28 mouse cellular contexts compared by ENCODE assay signal in the genomic region with DNA sequence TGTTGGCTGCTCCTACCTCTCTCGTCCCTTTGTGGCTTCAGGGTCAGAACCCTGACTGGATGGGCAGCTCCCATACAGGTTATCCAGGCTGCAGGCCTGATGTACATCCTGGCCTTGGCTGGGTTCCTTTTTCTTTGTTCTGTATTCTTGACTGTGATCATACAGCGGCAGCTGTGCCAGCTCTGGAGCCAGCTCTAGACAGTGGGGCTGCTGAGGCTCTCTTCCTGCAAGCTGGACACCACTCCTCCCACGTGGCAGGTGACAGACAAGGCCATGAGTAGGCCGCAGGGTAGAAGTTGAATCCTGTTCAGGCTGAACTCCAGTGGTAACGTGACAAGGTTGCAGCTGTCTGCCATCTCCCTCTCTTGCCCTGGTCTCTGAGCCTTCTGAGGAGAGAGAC.
DNase-seq lines count a peak whose midpoint lies in the region; ATAC-seq lines count a peak whose summit lies in the region.
"Had no signal": no experiment of that assay in that cellular context is flagged by ENCODE, and none has a peak within 500 bp of the region (broad histone marks: within the 10 kb centered on the region; RNA-seq: fewer than 3 reads in every experiment).

No protein-coding gene starts in this region.

- H3K27me3 ChIP-seq in hindbrain, embryonic 10.5 days (ENCODE audit: insufficient read depth, poor library complexity, severe bottlenecking): peaks cover 66% of the 10 kb centered on the region
- peaks cover 9% of the 10 kb centered on the region for H3K27me3 ChIP-seq in hindbrain, embryonic 11.5 days (ENCODE audit: control insufficient read depth, insufficient read depth, low read length)

- peaks cover 68% of the 10 kb centered on the region for H3K4me1 ChIP-seq in hindbrain, embryonic 10.5 days (replicated peaks)
- H3K4me1 ChIP-seq in hindbrain, embryonic 11.5 days (replicated peaks; ENCODE audit: control insufficient read depth, insufficient read depth, low read length): peaks cover 12% of the 10 kb centered on the region

- WGBS in hindbrain, embryonic 10.5 days: 78% methylated on average over 5 of the region's 5 CpGs
- WGBS in hindbrain, embryonic 11.5 days: 80% methylated on average over 5 of the region's 5 CpGs

- no peak for ATAC-seq in hindbrain, embryonic 11.5 days (ENCODE audit: low FRiP score)
- ATAC-seq: CD4-positive, CD25-positive, alpha-beta regulatory T cell, adult 4 months; forebrain, embryonic 14.5 days; midbrain, embryonic 15.5 days had no signal

- no peaks in the 10 kb centered on the region for H3K36me3 ChIP-seq in hindbrain, embryonic 10.5 days
- H3K36me3 ChIP-seq in hindbrain, embryonic 11.5 days (ENCODE audit: control insufficient read depth, insufficient read depth, low read length): no peaks in the 10 kb centered on the region
- H3K36me3 ChIP-seq: embryonic facial prominence, embryonic 13.5 days; heart, embryonic 15.5 days; kidney, embryonic 15.5 days; limb, embryonic 15.5 days; lung, embryonic 15.5 days; midbrain, embryonic 15.5 days; neural tube, embryonic 13.5 days; stomach, embryonic 15.5 days had no signal

- H3K9ac ChIP-seq in hindbrain, embryonic 11.5 days (ENCODE audit: low read depth, low read length): no peak overlapping the region
- H3K9ac ChIP-seq: embryonic facial prominence, embryonic 13.5 days; heart, embryonic 15.5 days; kidney, embryonic 15.5 days; limb, embryonic 15.5 days; liver, embryonic 14.5 days; lung, embryonic 15.5 days; midbrain, embryonic 15.5 days; neural tube, embryonic 13.5 days; stomach, embryonic 15.5 days had no signal

- no peak overlapping the region for H3K4me2 ChIP-seq in hindbrain, embryonic 11.5 days (replicated peaks; ENCODE audit: low read depth, low read length)
- H3K4me2 ChIP-seq: embryonic facial prominence, embryonic 13.5 days; heart, embryonic 15.5 days; kidney, embryonic 15.5 days; limb, embryonic 15.5 days; lung, embryonic 15.5 days; midbrain, embryonic 15.5 days; neural tube, embryonic 13.5 days; stomach, embryonic 15.5 days had no signal

- no peaks in the 10 kb centered on the region for H3K9me3 ChIP-seq in hindbrain, embryonic 10.5 days
- H3K9me3 ChIP-seq in hindbrain, embryonic 11.5 days (ENCODE audit: control insufficient read depth, low read length): no peaks in the 10 kb centered on the region
- H3K9me3 ChIP-seq: embryonic facial prominence, embryonic 13.5 days; heart, embryonic 15.5 days; kidney, embryonic 15.5 days; limb, embryonic 15.5 days; lung, embryonic 15.5 days; midbrain, embryonic 15.5 days; neural tube, embryonic 13.5 days; stomach, embryonic 15.5 days had no signal

- peak; percentile 26 for DNase-seq in adrenal gland, postnatal 10 days
- no peak for DNase-seq in adrenal gland, postnatal 4 days (ENCODE audit: low spot score in 2 of 2)
- DNase-seq in hindbrain, embryonic 10.5 days (ENCODE audit: low spot score): no peak
- no peak for DNase-seq in hindbrain, embryonic 11.5 days (ENCODE audit: low spot score)
- DNase-seq in thymus, postnatal 4 days: peak; percentile 19
- no peak for DNase-seq in thymus, postnatal 0 days (ENCODE audit: low spot score)
- no peak for DNase-seq in spleen, adult 18-20 months
- DNase-seq: embryo, embryonic 11 days; gastrocnemius, adult 2 months; heart, postnatal 36 days; kidney, adult 11 months; kidney, postnatal 36 days; lung, postnatal 4 days; retina, postnatal 1 day; thymus, postnatal 36 days had no signal

- H3K27ac ChIP-seq in hindbrain, embryonic 10.5 days: peak overlapping the region; percentile 81
- H3K27ac ChIP-seq in hindbrain, embryonic 11.5 days (ENCODE audit: low read depth, low read length): no peak overlapping the region
- H3K27ac ChIP-seq: embryonic facial prominence, embryonic 13.5 days; gastrocnemius, adult 2 months; heart, embryonic 15.5 days; kidney, embryonic 15.5 days; limb, embryonic 15.5 days; liver, embryonic 14.5 days; lung, embryonic 15.5 days; midbrain, embryonic 15.5 days; neural tube, embryonic 13.5 days; stomach, embryonic 15.5 days had no signal

- no peak overlapping the region for H3K4me3 ChIP-seq in hindbrain, embryonic 10.5 days
- no peak overlapping the region for H3K4me3 ChIP-seq in hindbrain, embryonic 11.5 days (ENCODE audit: low read depth, low read length)
- H3K4me3 ChIP-seq: embryonic facial prominence, embryonic 13.5 days; erythroblast, embryonic 14.5 days; gastrocnemius, adult 2 months; heart, embryonic 15.5 days; kidney, embryonic 15.5 days; limb, embryonic 15.5 days; lung, embryonic 15.5 days; midbrain, embryonic 15.5 days; myocyte; neural tube, embryonic 13.5 days; stomach, embryonic 15.5 days had no signal

Comparison
In these comparisons a context has a peak if more than half of its experiments do, and no peak if none do; other contexts are left out.
1. DNase-seq: peak in adrenal gland, postnatal 10 days (single experiment) and thymus, postnatal 4 days (single experiment); none in adrenal gland, postnatal 4 days (0 of 2), hindbrain, embryonic 10.5 days (single experiment), hindbrain, embryonic 11.5 days (single experiment), thymus, postnatal 0 days (single experiment) and spleen, adult 18-20 months (0 of 2).